Mouse (Mus musculus): ENCODE measurements around the gene Irf6.

The Irf6 gene

DNA sequence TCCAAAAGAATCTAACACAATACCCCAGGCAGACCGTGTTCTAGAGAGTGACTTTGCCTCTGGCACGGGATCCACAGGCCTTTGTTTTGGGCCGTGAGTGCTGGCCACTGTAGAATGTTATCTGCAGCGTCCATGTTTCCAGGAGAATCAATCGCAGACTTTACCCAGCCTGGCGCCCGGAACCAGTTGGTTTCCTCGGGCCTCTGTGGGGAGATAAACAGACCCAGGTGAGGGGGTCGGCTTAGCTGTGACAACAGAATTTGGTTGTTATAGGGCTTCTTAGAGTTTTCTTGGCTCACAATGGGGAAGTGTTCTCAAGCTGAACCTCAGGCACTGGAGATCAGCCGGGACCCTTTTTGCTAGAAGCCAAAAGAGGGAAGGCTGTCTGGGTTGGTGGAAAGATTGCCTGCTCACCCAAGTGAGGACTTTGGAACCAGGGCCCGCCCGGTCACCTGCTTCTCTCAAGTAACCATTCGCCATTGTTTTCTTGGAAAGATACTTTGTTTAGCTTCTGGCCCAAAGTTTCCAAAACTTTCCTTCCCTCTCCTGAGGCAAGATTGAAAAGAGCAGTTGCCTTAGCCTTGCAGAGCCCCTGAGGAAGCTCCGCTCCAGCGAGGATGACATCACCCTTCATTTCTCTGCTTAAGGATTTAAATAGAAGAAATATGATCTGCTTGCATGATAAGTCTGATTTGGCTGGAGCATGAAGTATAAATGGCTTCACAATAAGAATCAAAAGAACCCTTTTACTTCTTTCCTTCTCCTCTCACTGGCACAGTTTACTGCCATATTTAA lies 3.6 kb downstream of the Irf6 start:
- DNase-seq (ENCODE audit: low spot score) = no peak

DNA sequence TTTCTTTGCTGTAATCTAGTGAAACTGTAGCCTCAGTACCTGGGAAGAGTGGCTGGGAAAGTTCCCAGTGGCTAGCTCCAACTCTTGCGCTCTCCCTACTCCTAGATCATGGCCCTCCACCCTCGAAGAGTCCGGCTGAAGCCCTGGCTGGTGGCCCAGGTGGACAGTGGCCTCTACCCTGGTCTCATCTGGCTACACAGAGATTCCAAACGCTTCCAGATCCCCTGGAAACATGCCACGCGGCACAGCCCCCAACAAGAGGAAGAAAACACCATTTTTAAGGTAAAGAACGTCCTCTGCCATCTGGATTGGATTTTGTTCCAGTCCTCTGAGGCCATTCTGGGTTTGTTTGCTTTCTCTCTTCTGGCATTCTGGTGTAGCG lies 4.2 kb downstream of the Irf6 start:
- DNase-seq (ENCODE audit: low spot score) = no peak

DNA sequence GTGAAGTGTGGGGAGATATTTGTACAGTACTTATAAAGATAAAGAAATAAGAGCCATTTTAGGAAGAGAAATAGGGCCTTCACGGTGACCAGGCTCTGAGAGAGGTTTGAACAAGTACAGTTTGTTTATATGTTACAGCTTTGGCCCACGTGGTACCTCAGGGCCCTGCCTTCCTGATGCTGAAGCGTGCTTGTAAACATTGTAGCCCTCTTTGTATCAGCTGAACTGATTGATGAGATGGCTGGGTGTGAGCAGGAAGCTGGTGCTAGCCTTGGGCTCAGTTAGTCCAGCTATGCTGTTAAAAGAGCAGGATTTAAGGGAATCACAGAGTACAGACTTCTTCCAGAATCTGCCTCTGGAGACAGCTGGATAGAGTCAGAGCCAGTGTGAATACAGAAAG lies 6.3 kb downstream of the Irf6 start:
- DNase-seq (ENCODE audit: low spot score) = no peak

DNA sequence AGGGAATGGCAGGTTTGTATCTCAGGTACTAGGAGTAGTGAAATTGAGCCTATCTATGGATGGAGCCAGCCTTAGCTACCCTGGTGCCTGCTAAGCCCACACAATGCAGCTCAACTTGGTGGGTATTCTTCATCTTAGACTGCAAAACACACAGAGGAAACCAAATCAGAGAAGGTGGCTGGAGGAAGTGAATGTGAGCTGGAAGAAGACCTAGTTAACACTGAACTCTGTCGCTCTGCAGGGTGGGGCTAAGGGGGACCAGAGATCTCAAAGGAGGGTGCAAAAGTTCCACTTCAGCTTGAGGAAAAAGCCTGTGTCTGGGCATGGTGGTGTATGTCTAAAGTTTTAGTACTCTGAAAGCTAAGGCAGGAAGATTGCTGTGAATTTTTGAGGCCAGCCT lies 6.7 kb downstream of the Irf6 start:
- DNase-seq (ENCODE audit: low spot score) = no peak

DNA sequence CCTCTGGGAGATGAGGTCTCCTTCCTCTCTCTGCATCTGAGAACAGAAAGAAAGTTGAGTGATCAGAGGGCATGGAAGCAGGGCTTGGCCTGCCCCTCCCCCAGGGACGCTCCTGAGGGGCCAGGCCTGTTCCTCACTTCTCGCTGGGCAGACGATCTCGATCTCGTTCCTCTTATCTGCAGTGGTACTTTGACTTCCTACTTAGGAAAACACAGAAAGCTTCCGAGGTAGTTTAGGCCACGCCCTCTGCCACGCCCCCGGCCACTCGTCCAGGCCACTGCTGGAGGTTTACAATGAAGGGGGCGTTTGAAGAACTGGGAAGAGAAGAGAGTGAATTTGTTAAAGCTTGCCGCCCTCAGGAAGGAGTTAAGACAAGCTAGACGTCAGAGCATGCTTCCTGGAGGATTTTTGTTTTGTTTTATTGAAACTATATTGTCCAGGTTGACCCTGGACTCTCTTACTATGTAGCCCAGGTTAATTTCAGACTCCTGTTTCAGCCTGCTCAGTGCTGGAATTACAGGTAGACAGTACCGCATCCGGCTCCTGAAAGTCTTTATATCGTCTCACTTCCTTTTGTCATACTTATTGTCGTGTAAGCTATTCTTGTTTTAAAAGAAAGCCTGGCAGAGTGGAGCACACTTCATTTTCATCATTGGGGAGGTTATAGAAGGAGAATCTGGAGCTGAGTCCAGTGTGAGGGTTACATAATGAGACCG lies 7.6 kb downstream of the Irf6 start:
- peak; percentile 64 for DNase-seq (ENCODE audit: low spot score)

DNA sequence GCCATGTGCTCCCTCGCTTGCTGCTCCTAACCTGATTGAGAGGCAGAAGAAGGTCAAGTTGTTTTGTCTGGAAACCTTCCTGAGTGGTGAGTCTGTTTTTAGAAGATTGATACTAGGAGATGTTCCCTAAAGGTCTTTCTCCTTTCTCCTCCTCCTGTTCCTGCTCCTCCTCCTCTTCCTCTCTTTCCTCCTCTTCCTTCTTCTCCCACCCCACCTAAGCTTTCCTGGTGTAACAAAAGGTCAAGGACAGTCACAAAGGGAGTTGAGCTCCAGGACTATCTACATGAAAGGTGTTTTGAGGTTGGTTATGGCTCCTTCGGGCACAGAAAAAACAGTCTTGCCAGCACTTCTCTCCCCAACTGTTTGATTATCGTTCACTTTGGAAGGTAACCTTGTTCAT lies 14.8 kb downstream of the Irf6 start, which contains the start of gene A130010J15Rik:
A130010J15Rik (plus strand) TSS at position 301 of the 400 bp plus-strand sequence.
- DNase-seq (ENCODE audit: low spot score) = no peak

DNA sequence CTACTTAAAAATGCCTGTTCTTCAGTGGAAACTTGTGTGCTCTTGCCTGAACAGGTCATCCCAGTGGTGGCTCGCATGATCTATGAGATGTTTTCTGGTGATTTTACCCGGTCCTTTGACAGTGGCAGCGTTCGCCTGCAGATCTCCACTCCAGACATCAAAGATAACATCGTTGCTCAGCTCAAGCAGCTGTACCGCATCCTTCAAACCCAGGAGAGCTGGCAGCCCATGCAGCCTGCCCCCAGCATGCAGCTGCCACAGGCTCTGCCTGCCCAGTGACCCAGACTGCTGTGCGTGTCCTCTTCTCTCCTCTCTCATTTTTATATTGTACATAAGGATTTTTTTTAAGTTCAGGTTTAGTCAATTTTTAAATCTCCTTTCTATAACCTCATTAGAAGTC lies 16.3 kb downstream of the Irf6 start:
- no peak for DNase-seq (ENCODE audit: low spot score)

DNA sequence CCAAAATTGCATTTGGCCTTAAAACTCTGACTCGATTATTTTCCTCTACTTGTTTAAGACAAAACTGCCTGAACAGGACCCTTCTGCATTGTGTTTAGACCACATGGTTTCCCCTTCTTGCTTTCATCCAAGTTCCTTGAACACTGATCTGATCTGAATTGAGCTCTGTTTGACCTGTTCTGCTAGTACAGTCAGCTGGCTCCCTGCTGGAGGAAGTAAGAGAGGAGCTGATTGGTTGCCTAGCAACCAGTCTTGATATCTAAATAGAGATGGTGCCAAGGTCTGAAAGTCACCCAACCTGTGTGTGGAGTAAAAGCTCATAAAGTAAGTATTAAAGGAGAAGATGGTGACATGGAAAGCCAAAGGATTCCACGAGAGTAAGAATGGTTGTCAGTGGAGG lies 16.9 kb downstream of the Irf6 start:
- DNase-seq (ENCODE audit: low spot score) = peak; percentile 73

DNA sequence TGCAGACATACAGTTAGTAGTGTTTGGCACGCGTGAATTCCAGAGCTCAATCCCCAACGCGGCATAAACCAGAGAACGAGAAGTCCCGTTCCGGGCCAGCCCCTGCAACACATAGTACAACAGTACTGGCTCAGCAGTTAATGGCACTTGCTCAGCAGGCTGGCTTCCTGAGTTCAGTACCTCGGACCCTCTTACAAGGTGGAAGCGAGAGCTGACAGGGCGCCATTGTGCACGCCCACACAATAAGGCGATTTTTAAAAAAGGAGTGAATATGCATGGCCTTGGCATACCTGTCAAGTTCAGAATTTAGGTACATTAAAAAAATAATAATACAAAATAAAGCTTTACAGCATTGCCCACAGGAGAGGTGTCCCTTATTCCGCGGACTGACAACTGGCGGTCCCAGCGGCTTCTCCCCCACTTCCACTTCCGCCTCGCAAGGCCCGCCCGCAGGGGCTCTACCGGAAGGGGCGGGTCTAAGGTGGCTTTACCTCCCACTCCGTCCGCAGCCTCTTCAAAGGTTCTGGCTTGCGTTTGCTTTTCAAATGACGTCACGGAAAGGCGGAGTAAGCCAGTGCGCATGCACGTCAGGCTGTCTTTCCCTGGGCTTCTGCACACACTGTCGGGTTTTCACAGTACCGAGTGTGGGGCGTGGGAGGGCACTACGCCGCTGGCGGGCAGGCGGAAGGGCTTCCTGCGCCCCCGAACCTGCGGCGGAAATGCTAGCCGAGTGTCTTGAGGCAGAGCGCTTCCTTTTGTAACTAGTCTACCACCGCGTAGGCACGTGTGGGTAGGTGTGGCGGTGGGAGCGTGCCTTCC lies 20.3 kb downstream of the Irf6 start:
- peak; percentile 96 for DNase-seq (ENCODE audit: low spot score)

DNA sequence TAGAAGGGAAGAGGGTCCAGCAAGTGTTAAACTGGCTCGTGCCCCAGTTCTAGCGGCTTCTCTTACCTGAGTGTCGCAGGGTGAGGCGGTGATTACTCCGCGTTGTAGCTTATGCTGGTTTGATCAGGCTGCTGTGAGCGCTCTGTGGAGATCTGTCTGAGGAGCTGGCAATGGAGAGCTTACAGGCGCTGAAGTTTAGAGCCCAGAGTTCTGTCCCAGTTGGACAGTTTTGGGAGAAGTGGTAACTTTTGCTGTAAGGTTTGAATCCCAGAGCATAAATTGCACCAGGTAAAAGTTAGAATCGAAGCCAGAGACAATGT lies 20.9 kb downstream of the Irf6 start:
- DNase-seq (ENCODE audit: low spot score) = no peak

DNA sequence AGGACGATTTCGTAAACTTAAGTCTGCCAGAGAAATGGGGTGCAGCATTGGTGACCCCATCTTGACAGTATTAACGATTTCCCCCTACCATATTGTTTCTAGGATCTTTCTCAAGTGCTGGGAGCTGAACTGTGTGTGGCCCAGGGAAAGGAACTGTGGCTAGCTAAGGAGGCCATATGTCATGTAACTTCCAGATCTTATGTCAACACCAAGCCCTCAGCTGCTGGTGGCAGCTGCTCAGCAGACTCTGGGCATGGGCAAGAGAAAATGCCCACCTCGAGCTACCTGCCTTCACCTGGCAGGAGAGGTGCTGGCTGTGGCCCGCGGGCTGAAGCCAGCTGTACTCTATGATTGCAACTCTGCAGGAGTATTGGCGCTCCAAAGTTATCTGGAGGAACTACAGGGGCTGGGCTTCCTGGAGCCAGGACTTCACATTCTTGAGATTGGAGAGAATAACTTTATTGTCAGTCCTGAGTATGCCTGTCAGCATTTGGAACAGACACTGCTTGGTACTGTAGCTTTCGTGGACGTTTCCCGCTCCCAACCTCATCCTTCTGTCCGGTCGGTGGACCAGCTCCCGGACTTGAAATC lies 21.3 kb downstream of the Irf6 start:
- no peak for DNase-seq (ENCODE audit: low spot score)

DNA sequence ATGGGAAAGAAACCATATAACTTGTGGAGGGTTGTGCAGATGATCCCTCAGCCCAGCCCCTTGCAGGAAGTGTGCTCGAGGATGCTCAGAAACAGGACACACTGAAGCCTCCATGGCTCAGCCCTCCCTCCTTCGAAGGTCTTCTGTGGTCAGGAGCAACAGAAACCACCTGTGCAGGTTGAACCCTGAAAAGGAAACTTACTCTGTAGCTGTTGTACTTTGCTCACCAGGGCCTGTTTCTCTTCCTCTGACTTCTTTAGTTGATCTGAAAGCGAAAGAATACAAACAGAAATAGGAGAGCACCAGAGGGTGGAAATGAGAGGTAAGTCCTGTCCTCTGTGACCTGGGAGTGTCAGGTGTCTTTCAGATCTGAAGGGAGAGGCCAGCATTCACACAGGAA lies 28.2 kb downstream of the Irf6 start:
- no peak for DNase-seq (ENCODE audit: low spot score)

DNA sequence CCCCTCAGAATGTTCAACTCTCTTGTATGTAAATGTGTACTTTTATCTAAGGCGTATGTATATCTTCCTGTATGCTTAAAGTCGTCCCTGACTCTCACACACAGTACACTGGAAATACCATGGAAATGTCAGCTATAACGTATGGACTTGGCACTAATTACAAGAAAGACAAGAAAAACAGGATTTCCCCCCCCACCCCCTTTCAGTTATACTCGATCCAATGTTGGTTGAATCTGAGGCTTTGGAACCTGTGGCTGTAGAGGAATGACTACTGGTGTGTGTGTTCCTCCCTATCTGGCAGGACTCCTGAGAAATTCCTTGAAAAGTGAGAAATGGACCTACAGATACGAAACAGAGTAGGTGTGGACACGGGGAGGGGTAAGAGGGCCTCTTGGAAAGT lies 35.3 kb downstream of the Irf6 start:
- no peak for DNase-seq (ENCODE audit: low spot score)

DNA sequence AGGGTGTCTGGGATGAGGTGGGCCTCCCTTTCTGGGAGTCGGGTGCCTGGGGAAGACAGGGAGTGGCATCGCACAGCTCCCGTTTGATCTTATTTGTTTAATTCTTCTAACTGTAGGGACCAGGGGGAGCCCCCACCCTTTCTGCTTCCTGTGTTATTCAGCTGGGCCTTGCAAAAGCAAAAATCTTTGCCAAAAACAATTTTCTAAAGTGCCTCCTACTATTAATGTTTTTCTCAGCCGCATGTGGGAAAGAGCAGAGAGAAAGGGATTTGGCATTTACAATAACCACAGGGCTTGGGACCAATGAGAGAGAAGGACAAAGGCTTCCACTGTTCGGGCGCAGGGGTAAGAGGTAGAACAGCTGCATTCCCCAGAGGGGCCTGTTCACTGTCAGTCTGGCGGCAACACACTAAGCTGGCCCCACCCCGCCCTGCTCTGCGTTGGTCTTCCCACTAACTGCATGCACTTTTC lies 36.3 kb downstream of the Irf6 start:
- DNase-seq (ENCODE audit: low spot score) = peak; percentile 54

DNA sequence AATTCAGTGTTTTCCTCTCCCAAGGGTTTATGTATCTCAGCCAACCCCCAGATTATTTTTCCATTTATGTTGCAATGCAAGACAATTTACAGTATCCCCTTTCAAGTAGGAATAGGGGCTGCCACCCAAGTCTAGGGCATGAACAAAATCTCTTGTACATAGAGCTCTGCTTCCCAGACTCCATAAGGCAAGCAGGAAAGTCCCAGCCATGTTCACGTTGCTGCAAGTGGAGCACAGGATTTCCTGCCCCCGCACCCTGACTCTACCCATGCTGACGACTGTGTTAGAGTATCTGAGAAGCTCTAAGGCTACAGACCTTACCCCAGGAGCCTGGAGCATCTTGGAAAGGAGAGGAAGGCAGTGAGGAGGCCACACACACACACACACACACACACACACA lies 36.9 kb downstream of the Irf6 start:
- DNase-seq (ENCODE audit: low spot score) = no peak

DNA sequence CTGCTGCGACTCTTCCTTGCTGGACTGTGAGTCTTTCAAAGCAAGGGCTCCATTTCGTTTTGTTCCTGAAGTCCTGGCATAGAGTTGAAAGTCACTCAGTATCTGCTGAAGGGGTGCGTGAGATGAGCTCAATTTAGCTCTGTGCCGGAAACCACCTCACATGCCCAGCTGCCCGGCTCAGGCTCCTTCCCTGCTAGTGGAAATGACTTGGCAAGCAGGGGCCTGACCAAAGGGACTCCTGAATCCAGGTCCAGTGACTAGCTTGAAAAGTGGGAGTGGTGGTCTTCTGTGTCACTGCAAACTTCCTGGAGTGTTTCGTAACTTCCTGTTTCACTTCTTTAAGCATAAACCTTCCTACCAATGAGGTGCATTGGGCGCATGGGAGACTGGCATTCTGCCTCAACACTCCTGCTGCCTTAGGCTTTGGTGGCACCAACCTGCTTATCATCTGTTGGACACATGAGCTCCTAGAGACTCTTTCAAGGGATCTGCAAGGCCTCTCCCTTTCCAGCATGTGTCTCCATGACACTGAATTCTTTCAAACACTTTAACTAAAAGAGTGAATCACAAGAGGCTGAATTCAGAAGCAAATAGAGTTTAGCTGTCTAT lies 38.9 kb downstream of the Irf6 start:
- no peak for DNase-seq (ENCODE audit: low spot score)

DNA sequence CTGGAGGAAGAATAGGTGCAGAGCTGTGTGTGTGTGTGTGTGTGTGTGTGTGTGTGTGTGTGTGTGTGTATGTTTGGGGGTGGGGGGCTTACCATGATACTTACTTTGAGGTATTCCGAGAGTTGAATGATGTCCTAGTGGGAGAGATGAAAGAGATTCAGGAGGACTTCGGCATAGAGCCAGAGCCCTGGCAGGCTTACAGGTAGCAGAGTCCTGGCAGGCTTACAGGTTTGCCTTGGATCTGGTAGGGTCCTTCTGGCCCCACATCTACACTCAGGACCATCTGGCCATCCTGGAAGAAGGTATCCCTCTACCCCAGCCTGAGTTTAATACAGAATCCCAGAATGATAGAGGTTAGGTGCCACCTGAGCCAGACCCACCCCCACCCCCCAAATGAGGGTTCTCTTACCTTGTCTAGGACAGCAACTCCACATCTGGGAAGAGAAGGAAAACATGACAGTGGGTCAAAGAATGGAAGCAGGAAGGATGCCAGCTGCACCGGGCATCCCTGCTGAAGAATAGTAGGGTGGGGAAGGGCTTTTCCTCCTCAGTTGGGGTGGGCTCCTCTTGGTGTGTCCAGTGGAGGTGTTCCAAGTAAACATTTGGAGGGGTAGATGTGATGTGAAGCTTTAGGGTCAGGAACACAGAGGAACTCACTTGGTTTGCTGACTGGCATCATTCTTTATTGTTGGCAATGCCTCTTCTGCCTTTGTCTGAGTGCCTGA lies 41.7 kb downstream of the Irf6 start:
- DNase-seq (ENCODE audit: low spot score) = no peak

DNA sequence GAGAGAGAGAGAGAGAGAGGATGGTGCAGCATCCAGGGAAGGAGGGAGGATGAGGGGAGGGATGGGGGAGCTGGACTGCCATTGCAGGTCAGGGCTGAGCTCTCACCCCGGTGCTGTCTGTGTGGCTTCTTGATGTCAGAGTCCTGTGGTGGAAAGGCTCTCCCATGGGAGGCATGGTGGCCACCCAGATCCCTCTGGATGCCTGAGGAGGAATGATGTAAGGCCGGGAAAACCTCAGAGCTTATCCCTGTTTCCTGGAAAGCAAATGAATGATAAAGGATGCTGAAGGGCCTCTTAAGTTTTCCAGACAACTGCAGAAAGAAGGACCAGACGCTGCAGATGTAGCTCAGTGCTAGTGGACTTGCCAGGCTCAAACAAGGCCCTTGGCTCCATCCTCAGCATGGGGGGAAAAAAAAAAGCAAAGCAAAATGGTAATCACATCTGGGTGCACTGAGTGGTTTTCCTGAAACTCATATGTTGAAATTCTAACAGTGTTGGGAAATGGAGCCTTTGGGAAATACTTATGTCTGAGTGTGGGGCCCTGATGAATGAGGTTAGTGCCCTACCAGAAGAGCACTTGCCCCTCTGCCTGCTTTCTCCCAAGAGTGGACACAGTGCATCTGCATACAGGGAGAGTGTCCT lies 42.4 kb downstream of the Irf6 start:
- no peak for DNase-seq (ENCODE audit: low spot score)

DNA sequence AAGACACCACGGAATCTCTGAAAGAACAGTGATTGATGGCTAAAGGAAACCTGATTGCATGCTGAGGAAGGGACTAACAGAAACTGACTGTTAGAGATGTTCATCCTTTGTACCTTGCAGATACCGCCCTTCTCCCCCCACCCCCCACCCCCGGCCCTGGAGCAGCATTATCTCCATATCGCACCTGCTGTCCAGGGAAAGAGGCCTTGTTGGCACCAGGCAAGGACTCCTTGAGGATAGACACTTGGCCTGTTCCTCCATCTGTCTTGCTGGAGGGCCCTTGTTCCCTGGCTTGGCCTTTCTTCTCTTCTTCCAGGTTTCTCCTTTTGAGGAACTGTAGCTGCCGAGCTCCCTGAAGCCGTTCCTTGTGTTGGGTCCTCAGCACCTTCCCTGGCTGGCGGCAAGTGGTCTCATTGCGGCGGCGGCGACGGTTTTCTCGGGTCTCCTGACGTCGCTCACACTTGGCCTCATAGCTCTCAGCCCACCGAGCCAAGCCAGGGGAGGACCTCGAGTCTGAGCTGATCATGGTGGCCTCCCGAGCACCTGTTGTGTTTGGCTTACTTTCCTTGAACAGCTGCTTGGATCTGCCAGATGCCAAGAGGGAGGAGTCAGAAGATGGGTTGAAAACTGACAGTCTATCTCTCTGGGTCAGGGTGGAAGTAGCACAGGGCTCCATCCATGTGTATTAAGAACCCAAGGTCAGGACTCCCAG lies 44.7 kb downstream of the Irf6 start:
- DNase-seq (ENCODE audit: low spot score) = no peak

DNA sequence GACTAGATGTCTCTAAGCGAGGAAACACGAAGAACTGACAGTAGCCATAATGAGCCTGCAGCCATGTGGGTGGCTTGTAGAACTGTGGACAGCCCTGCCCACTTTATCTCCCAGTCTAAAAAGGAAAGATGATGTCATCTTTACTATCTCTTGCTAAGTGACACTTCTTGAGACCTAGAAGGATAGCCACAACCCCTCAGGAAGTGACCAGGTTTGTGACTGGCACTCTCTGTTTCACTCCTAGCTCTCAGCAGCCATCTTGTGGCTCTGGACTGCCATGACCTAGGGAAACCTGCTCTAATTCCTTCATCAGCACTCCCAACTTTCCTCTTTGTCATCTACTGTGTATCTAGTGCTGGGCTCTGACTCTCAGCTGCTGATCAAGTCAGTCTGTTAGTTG lies 45.4 kb downstream of the Irf6 start:
- no peak for DNase-seq (ENCODE audit: low spot score)
